Mouse (Mus musculus) olfactory bulb, adult 2 months (tissue): Measurements from ENCODE around the gene Dtymk. TPM values are rescaled to one million over a fixed set of nuclear protein-coding genes. Genes with fewer than 3 reads are reported as not detected.
A peak's percentile ranks its signal among the peaks of the same experiment; 100 is the strongest.
"Not testable (repeated sequence)": the region's sequence is repeated elsewhere in the genome, so short reads cannot be mapped to it uniquely, and the experiment has no call there.

Experiments
- H3K27ac ChIP-seq: fragments of 200-500 bp; 2 replicates; pipeline ENCODE4 v1.5.1; 2012; ENCODE audit warnings: low read depth, low read length; ENCODE audit not compliant: insufficient read depth
- H3K4me1 ChIP-seq: fragments of 200-500 bp; 2 replicates; pipeline ENCODE4 v1.6.1; 2012; ENCODE audit warnings: low read length; ENCODE audit not compliant: control insufficient read depth, insufficient read depth
- H3K4me3 ChIP-seq: fragments of 200-500 bp; 2 replicates; pipeline ENCODE4 v1.5.1; 2012; ENCODE audit warnings: mild to moderate bottlenecking, low read depth, low read length, moderate library complexity; ENCODE audit not compliant: insufficient read depth
- CTCF ChIP-seq: fragments of 200-500 bp; IDR thresholded peaks from 2 replicates; pipeline ENCODE4 v1.5.1; 2012; ENCODE audit warnings: low read depth, mild to moderate bottlenecking, low read length, moderate library complexity; ENCODE audit not compliant: insufficient read depth
- POLR2A ChIP-seq: fragments of 200-500 bp; IDR thresholded peaks from 2 replicates; pipeline ENCODE4 v1.6.1; 2012; ENCODE audit warnings: mild to moderate bottlenecking, low read depth, low read length, moderate library complexity; ENCODE audit not compliant: insufficient read depth
- WGBS: fragments of 180-500 bp; shearing (Covaris S2); methylation state at CpG from one replicate; pipeline ENCODE4 v1.1.7; 2018; 5-methylcytosine and 5-hydroxymethylcytosine counted together
- polyA plus RNA-seq: library from polyadenylated mRNA; stranded (reverse); fragments of >200 nt; gene quantifications from 2 replicates; pipeline ENCODE4 v1.2.4, GENCODE M21; 2012; ENCODE audit warnings: low replicate concordance; ENCODE audit not compliant: missing spikeins, insufficient read depth, insufficient read length

The Dtymk gene
- polyA plus RNA-seq, 1 experiment = not detected

GRCm38 (mm10) chr1:93786912-93787311 lies 14.8 kb downstream of the Dtymk start:
- WGBS = 79% methylated on average over 2 of the region's 2 CpGs
- H3K4me1 ChIP-seq = no peaks in the 10 kb centered on the region
- TF ChIP-seq CTCF (no peak), POLR2A (no peak)
- no peak overlapping the region for H3K27ac ChIP-seq
- no peak overlapping the region for H3K4me3 ChIP-seq

- TF ChIP-seq CTCF (no peak), POLR2A (no peak)
- H3K4me3 ChIP-seq = no peak overlapping the region
- no peaks in the 10 kb centered on the region for H3K4me1 ChIP-seq
- H3K27ac ChIP-seq = no peak overlapping the region
- 83% methylated on average over 5 of the region's 5 CpGs for WGBS
Measured at GRCm38 (mm10) chr1:93776686-93777085, 25.0 kb downstream of the Dtymk start.

- TF ChIP-seq POLR2A (no peak), CTCF (no peak)
- no peaks in the 10 kb centered on the region for H3K4me1 ChIP-seq
- no peak overlapping the region for H3K27ac ChIP-seq
- no peak overlapping the region for H3K4me3 ChIP-seq
- 84% methylated on average over 3 of the region's 3 CpGs for WGBS
Measured at GRCm38 (mm10) chr1:93769901-93770300, 31.8 kb downstream of the Dtymk start.

- WGBS = 96% methylated on average over 6 of the region's 6 CpGs
- Histone ChIP-seq H3K27ac (no peak overlapping the region), H3K4me1 (no peaks in the 10 kb centered on the region), H3K4me3 (no peak overlapping the region)
- TF ChIP-seq POLR2A = no peak
- TF ChIP-seq CTCF = no peak
Measured at GRCm38 (mm10) chr1:93767600-93767999, 34.1 kb downstream of the Dtymk start.

GRCm38 (mm10) chr1:93764871-93765591 lies 36.7 kb downstream of the Dtymk start:
- no peak for TF ChIP-seq CTCF
- TF ChIP-seq POLR2A = no peak
- H3K4me1 ChIP-seq = no peaks in the 10 kb centered on the region
- no peak overlapping the region for H3K4me3 ChIP-seq
- 88% methylated on average over 9 of the region's 9 CpGs for WGBS
- no peak overlapping the region for H3K27ac ChIP-seq

- H3K27ac ChIP-seq, H3K4me3 ChIP-seq, H3K4me1 ChIP-seq: not testable (repeated sequence)
- 93% methylated on average over 3 of the region's 3 CpGs for WGBS
Measured at GRCm38 (mm10) chr1:93763531-93763930, 38.2 kb downstream of the Dtymk start.

- H3K4me3 ChIP-seq = no peak overlapping the region
- TF ChIP-seq POLR2A = no peak
- TF ChIP-seq CTCF = no peak
- 0 out of 2 replicates have a peak, but pooled peaks cover 2% of the 10 kb centered on the region for H3K4me1 ChIP-seq
- 91% methylated on average over 1 of the region's 1 CpGs for WGBS
- H3K27ac ChIP-seq = no peak overlapping the region
Measured at GRCm38 (mm10) chr1:93760076-93760475, 41.7 kb downstream of the Dtymk start.

GRCm38 (mm10) chr1:93756154-93756553 lies 45.6 kb downstream of the Dtymk start:
- TF ChIP-seq POLR2A (no peak), CTCF (no peak)
- H3K4me3 ChIP-seq = no peak overlapping the region

GRCm38 (mm10) chr1:93755618-93756017 lies 46.1 kb downstream of the Dtymk start:
- Histone ChIP-seq H3K4me3 (no peak overlapping the region), H3K4me1 (0 out of 2 replicates have a peak, but pooled peaks cover 5% of the 10 kb centered on the region), H3K27ac (no peak overlapping the region)
- WGBS = 19% methylated on average over 7 of the region's 7 CpGs
- TF ChIP-seq POLR2A = no peak
- TF ChIP-seq CTCF = no peak

More at GRCm38 (mm10) chr1:93756154-93756553, 45.6 kb downstream of the Dtymk start:
- no peak overlapping the region for H3K27ac ChIP-seq
- H3K4me1 ChIP-seq = 0 out of 2 replicates have a peak, but pooled peaks cover 5% of the 10 kb centered on the region

GRCm38 (mm10) chr1:93755291-93755610 lies 46.5 kb downstream of the Dtymk start:
- Histone ChIP-seq H3K27ac (no peak overlapping the region), H3K4me3 (peak overlapping the region; percentile 89), H3K4me1 (0 out of 2 replicates have a peak, but pooled peaks cover 5% of the 10 kb centered on the region)
- TF ChIP-seq POLR2A (no peak), CTCF (no peak)
- under 1% methylated on average over 13 of the region's 13 CpGs for WGBS
